Mouse (Mus musculus): ENCODE results near the gene Imp3.

- no peak for TF ChIP-seq CTCF (IDR thresholded peaks at IDR 0.05)
- TF ChIP-seq POLR2A (IDR thresholded peaks at IDR 0.05; ENCODE audit: insufficient read depth, low read depth, low read length) = no peak
Measured at GRCm38 (mm10) chr9:56949767-56950166, 12.5 kb downstream of the Imp3 start.

Data from heart, adult 2 months (tissue).